Comparison of ENCODE assay signal across 8 mouse cellular contexts in genomic region chr11:102604010-102604584, GRCm38 (mm10). TPM values are rescaled to one million over a fixed set of nuclear protein-coding genes. Genes with fewer than 3 reads are reported as not detected.
DNase-seq lines count a peak whose midpoint lies in the region; ATAC-seq and TF ChIP-seq lines count a peak whose summit lies in the region.

TSS of gene Fzd2 (plus strand) at chr11:102604396.

- peak within 1 kb of the TSS; percentile 91 for H3K27ac ChIP-seq in gastrocnemius, adult 2 months
- H3K27ac ChIP-seq in hindbrain, embryonic 15.5 days (replicated peaks), result peak within 1 kb of the TSS; percentile 90

- WGBS in hindbrain, embryonic 15.5 days, result 0% methylated on average over 22 of the region's 31 CpGs

- H3K4me2 ChIP-seq in hindbrain, embryonic 15.5 days, result peak within 1 kb of the TSS; percentile 95

- intact Hi-C loops in gastrocnemius, adult 2 months (cut with DNase I), result loop anchor here (5.0 kb wide), 1 partner anchor 33 kb away; no protein-coding TSS in a partner anchor

- TF ChIP-seq CTCF in gastrocnemius, adult 2 months (IDR thresholded peaks at IDR 0.05), result no peak

- peaks cover 41% of the 10 kb centered on the region for H3K4me1 ChIP-seq in hindbrain, embryonic 15.5 days (replicated peaks)

- H3K27me3 ChIP-seq in hindbrain, embryonic 15.5 days, result peaks cover 5% of the 10 kb centered on the region; the same call in 1 of the 2 replicates

- peak within 1 kb of the TSS; percentile 93 for H3K4me3 ChIP-seq in gastrocnemius, adult 2 months
- peak within 1 kb of the TSS; percentile 77 for H3K4me3 ChIP-seq in hindbrain, embryonic 15.5 days

- peak within 1 kb of the TSS; percentile 60 for H3K9ac ChIP-seq in hindbrain, embryonic 15.5 days

- H3K9me3 ChIP-seq in hindbrain, embryonic 15.5 days, result no peaks in the 10 kb centered on the region

- peak; percentile 95 for ATAC-seq in hindbrain, embryonic 15.5 days (ENCODE audit: low FRiP score, low read depth)
- no peak for ATAC-seq in erythroid progenitor cell, adult 5-6 weeks (replicated peaks; ENCODE audit: low FRiP score, poor library complexity, severe bottlenecking)

- no peaks in the 10 kb centered on the region for H3K36me3 ChIP-seq in hindbrain, embryonic 15.5 days

- peak; percentile 94 for DNase-seq in WW6 (ENCODE audit: low read depth, low spot score)
- DNase-seq in cerebellum, postnatal 36 days, result peak; percentile 55 to 58
- peak; percentile 90 for DNase-seq in gastrocnemius, adult 2 months
- DNase-seq in left cerebral cortex, adult 11 months (ENCODE audit: low spot score), result peak; percentile 64
- peak; percentile 92 for DNase-seq in lung, postnatal 25 days (ENCODE audit: low spot score)
- peak; percentile 69 for DNase-seq in right cerebral cortex, adult 18-20 months

RNA-seq across cellular contexts. Expression of gene Fzd2, which starts in this region (rescaled TPM):
- total RNA-seq in gastrocnemius, adult 2 months (2021), result 1 to 10 TPM; 1.2 to 2.1 TPM
- 7.9 and 9.8 TPM in 2 replicates for polyA plus RNA-seq in hindbrain, embryonic 15.5 days (2015; fragmentation: Nextera tagmentation; extraction: Ambion mirVana)
- not detected in 2 replicates for total RNA-seq in erythroid progenitor cell, adult 5-6 weeks (2015; ENCODE audit: low replicate concordance)
- not detected in 2 replicates for total RNA-seq in erythroid progenitor cell, adult 5-6 weeks (2017; ENCODE audit: low replicate concordance)
